Mouse (Mus musculus): ENCODE data around the gene Slc34a1. TPM values are rescaled to one million over a fixed set of nuclear protein-coding genes. Genes with fewer than 3 reads are reported as not detected.
A peak's percentile ranks its signal among the peaks of the same experiment; 100 is the strongest.

Gene Slc34a1
- polyA plus RNA-seq, 1 experiment, result 0.10 TPM

DNA sequence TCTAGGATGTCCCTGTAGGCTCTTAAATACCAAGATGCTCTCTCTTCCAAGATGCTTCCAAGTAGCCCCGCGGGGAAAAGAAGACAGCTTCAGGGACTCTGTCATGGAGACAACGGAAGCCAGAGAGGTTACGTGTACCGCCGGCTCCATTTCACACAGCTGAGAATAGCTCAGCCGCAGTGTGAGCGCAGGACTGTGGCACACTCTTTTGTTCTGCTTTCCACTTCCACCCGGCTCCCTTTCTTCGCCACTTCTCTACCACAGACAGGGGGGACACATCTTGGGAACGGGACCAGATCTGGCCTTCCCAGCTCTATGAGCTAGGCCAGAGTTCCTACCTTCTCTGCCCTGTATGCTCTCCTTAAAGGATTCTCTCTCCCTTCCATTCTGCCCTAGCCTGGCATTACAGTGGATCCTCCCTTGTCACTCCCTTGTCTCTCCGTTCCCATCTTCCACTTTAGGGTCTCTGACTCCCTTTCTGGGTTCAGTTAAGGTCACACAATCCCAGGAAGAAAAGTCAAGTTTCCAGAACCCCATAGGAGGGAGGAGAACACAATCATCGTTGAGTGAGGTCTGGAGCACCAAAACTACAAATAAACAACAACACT, 7.9 kb downstream of the Slc34a1 start:
- TF ChIP-seq CTCF (IDR thresholded peaks at IDR 0.05; ENCODE audit: borderline replicate concordance, extremely low read depth, insufficient read depth, insufficient read length), result no peak
- TF ChIP-seq POLR2A (IDR thresholded peaks at IDR 0.05; ENCODE audit: borderline replicate concordance, extremely low read depth, insufficient read depth, insufficient read length, poor library complexity, severe bottlenecking), result no peak
- no peak for DNase-seq (ENCODE audit: low read depth)

DNA sequence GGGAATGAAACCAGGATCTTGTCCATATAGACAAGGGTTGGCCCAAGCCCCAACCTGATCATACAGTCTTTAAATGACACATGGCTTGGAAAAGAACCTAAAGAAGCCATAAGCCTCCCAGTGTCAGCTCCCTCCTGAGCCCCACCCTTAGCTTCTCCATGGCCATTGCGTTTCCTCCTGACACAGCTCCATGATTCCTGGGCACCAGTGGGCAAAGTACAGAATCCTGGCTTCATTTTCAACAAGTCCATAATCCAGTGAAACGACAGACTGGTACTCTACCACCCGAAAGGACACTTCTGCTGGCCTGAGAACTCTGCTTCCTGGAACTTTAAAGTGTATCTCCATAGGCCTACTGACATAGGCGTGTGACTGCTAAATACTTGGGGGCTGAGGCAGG, 9.4 kb downstream of the Slc34a1 start:
- no peak for DNase-seq (ENCODE audit: low read depth)
- TF ChIP-seq CTCF (IDR thresholded peaks at IDR 0.05; ENCODE audit: borderline replicate concordance, extremely low read depth, insufficient read depth, insufficient read length), result no peak
- no peak for TF ChIP-seq POLR2A (IDR thresholded peaks at IDR 0.05; ENCODE audit: borderline replicate concordance, extremely low read depth, insufficient read depth, insufficient read length, poor library complexity, severe bottlenecking)

DNA sequence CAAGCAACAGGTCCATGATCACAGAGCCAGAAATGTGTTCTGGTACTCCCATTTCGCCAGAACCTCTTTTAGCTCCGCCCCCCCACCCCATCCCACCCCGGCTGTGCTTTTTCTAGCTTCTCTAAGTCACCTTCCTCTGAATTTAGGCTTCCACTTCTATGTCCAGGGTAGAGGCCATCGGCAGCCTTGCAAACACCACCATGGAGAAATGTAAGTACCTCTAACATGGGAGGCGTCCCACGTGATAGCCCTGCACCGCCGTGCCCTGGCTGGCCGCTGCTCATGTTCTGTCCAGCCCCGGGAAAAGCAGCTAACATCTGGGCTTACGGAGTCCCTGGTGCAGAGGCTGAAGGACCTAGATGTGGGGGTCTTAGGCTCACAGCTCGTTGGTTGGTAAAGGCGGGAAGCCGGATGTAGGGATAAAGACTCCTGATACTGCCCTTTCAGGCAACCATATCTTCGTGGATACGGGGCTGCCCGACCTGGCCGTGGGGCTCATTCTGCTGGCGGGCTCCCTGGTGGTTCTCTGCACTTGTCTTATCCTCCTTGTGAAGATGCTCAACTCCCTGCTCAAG, 10.6 kb downstream of the Slc34a1 start:
- TF ChIP-seq POLR2A (IDR thresholded peaks at IDR 0.05; ENCODE audit: borderline replicate concordance, extremely low read depth, insufficient read depth, insufficient read length, poor library complexity, severe bottlenecking) (no peak), CTCF (IDR thresholded peaks at IDR 0.05; ENCODE audit: borderline replicate concordance, extremely low read depth, insufficient read depth, insufficient read length) (no peak)
- DNase-seq (ENCODE audit: low read depth), result no peak

DNA sequence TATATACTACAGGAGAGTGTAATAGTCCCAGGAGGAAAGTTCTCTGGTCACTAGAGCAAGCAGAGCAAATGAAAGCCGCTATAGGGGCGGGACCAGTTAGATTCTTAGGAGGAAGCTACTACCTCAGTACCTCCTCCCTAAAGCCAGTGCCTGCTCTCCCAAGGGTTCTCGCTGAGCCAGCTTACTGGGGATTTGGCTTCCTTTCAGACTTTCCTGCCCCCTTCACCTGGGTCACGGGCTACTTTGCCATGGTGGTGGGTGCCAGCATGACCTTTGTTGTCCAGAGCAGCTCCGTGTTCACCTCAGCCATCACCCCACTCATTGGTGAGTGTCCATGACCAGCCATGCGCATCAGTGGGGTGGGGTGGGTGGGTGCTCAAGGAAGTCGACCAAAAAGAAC, 13.8 kb downstream of the Slc34a1 start:
- no peak for DNase-seq (ENCODE audit: low read depth)

DNA sequence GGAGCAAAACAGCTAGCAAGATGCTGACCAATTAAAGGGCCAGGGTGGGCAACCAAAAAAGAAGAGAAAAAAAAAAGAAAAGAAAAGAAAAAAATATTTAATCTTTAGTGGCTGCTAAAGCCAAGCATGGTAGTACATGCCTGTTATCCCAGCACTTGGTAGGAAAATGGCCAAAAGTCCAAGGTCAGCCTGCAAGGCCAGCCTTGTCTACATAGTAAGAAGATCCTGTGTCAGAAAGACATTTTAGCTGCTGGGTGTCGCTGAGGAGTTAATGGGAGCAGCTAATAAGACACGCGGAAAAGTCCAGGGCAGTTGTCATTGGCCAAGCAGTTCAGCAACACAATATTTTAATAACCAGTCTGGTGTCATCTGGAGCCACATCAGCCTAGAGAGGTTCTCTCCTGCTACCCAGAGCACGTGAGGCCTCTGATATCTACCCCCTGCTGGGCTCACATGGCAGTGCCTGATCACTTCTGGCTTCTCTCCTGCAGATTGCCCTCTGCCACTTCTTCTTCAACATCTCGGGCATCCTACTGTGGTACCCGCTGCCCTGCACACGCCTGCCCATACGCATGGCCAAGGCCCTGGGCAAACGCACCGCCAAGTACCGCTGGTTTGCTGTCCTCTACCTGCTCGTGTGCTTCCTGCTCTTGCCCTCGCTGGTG, 14.8 kb downstream of the Slc34a1 start:
- no peak for DNase-seq (ENCODE audit: low read depth)
- TF ChIP-seq POLR2A (IDR thresholded peaks at IDR 0.05; ENCODE audit: borderline replicate concordance, extremely low read depth, insufficient read depth, insufficient read length, poor library complexity, severe bottlenecking) (no peak), CTCF (IDR thresholded peaks at IDR 0.05; ENCODE audit: borderline replicate concordance, extremely low read depth, insufficient read depth, insufficient read length) (no peak)

More for the DNA sequence above, 13.8 kb downstream of the Slc34a1 start:
- TF ChIP-seq CTCF (IDR thresholded peaks at IDR 0.05; ENCODE audit: borderline replicate concordance, extremely low read depth, insufficient read depth, insufficient read length) (no peak), POLR2A (IDR thresholded peaks at IDR 0.05; ENCODE audit: borderline replicate concordance, extremely low read depth, insufficient read depth, insufficient read length, poor library complexity, severe bottlenecking) (no peak)

DNA sequence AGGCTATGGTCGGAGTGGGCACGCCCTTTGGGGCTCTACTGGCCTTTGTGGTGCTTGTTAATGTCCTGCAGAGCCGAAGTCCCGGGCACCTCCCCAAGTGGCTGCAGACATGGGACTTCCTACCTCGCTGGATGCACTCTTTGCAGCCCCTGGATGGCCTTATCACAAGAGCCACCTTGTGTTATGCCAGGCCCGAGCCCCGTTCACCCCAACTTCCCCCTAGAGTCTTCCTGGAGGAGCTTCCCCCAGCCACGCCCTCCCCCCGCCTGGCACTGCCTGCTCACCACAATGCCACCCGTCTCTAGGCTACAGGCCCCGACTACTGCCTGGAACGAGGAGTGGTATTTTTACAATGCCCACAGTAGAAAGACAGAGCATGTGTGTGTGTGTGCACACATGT, 15.3 kb downstream of the Slc34a1 start:
- TF ChIP-seq POLR2A (IDR thresholded peaks at IDR 0.05; ENCODE audit: borderline replicate concordance, extremely low read depth, insufficient read depth, insufficient read length, poor library complexity, severe bottlenecking) (no peak), CTCF (IDR thresholded peaks at IDR 0.05; ENCODE audit: borderline replicate concordance, extremely low read depth, insufficient read depth, insufficient read length) (no peak)
- no peak for DNase-seq (ENCODE audit: low read depth)

DNA sequence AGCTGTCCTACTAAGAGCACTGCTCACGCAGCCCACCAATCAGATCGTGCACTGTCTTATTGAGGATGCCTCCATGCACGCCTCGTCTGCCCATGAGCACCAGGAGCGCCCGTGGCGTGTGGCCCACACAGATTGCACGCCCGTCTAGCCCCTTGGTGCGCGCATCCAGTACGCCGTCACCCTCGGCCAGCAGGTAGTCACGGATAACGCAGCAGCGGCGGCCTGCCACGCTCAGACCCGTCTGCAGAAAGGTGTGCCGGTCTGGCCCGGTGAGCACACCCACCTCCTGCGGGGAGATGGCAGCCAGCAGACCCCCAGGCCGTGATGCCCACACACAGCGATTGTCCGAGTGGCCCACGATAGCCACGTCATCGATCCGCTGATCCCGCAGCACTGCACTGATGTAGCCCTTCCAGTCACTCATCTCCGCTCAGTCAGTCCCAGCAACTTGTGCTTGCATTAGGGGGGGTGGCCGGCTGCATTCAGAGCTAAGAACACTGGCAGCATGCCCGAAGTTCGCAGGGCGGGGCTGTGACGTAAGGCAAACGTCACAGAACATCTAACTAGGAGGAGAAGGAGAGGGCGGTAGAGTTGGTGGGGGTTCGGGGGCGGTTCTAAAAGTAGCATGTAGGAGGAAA, 16.9 kb downstream of the Slc34a1 start, which contains the start of gene Pfn3:
Pfn3 (minus strand) TSS at position 490 of the 638 bp plus-strand sequence.
- no peak for TF ChIP-seq CTCF (IDR thresholded peaks at IDR 0.05; ENCODE audit: borderline replicate concordance, extremely low read depth, insufficient read depth, insufficient read length)
- TF ChIP-seq POLR2A (IDR thresholded peaks at IDR 0.05; ENCODE audit: borderline replicate concordance, extremely low read depth, insufficient read depth, insufficient read length, poor library complexity, severe bottlenecking), result no peak
- peak; percentile 90 for DNase-seq (ENCODE audit: low read depth)

DNA sequence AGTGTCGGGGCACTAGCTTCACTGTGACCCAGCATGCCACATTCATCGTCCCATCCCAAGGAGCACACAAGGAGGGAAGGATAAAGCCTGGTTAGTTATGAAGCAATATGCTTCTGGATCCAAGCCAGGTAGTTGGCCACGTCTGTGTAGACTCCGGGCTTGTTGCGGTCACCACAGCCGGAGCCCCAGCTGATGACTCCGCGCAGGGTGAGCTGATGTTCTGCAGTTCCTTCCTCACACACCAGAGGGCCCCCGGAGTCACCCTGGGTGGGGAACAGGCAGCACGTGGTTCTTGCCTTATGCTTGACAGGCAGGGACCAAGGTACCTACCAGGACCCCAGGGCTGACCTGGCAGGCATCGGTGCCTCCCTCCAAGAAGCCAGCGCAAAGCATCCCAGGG, 20.0 kb downstream of the Slc34a1 start:
- DNase-seq (ENCODE audit: low read depth), result peak; percentile 77
- TF ChIP-seq CTCF (IDR thresholded peaks at IDR 0.05; ENCODE audit: borderline replicate concordance, extremely low read depth, insufficient read depth, insufficient read length) (peak; percentile 87), POLR2A (IDR thresholded peaks at IDR 0.05; ENCODE audit: borderline replicate concordance, extremely low read depth, insufficient read depth, insufficient read length, poor library complexity, severe bottlenecking) (no peak)

DNA sequence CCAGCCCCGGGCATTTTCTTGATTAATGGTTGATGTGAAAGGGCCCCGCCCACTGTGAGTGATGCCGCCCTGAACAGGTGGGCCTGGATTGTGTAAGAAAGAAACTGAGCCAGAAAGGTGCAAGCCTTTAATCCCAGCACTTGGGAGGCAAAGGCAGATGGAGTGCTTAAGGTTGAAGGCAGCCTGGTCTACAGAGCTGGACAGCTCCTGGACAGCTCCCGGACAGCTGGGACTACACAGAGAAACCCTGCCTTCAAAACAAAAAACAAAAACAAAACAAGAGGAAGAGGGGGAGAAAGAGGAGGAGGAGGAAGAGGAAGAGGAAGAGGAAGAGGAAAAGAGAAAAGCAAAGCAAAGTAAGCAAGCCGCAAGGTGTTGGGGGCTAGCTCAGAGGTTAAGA, 21.2 kb downstream of the Slc34a1 start:
- no peak for DNase-seq (ENCODE audit: low read depth)
- TF ChIP-seq CTCF (IDR thresholded peaks at IDR 0.05; ENCODE audit: borderline replicate concordance, extremely low read depth, insufficient read depth, insufficient read length) (no peak), POLR2A (IDR thresholded peaks at IDR 0.05; ENCODE audit: borderline replicate concordance, extremely low read depth, insufficient read depth, insufficient read length, poor library complexity, severe bottlenecking) (no peak)

DNA sequence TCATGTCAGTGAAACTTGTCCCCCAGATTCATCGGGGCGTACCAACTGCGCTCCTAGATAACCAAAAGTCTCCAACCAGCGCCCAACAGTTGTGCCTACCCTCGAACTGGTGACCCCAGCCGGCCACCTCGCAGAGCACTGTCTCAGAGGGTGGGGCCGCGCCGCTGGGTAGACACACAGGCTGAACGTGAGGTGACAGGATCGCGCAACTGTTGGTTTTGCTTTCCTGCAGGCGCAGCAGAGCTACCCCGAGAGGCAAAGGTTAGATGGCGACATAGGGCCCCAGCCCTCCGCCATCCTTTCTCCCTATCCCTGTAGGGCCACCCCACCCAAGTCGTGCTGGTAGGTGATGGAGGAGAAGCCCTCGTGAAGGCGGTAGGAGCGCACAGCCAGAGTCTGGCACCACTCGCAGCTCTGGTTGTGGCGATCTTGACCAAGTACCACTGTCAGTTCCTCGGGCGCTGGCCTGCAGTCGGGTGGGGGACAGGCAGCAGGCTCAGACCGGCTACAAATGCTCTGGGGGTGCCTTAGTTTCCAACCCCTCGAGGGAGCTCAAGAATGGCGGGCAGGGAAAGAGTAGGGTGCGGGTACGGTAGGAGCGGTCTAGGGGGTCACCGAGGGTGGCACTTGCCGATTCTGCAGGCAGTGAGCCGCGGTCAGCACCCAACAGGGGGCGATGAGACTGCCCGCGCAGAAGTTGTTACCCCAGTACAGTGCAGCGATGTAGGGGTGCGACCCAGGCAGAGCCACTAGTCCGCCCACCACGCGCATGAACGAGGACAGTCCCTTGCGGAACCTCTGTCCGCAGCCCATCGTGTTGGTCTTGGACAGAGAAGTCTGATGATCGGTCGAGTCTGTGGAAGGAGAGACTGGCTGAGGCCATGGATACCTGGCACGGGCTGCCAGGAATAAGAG, 22.3 kb downstream of the Slc34a1 start:
- DNase-seq (ENCODE audit: low read depth), result no peak
- TF ChIP-seq CTCF (IDR thresholded peaks at IDR 0.05; ENCODE audit: borderline replicate concordance, extremely low read depth, insufficient read depth, insufficient read length) (no peak), POLR2A (IDR thresholded peaks at IDR 0.05; ENCODE audit: borderline replicate concordance, extremely low read depth, insufficient read depth, insufficient read length, poor library complexity, severe bottlenecking) (no peak)

Measured in brain, embryonic 14.5 days (tissue).